Mouse (Mus musculus) liver, embryonic 11.5 days (tissue): Measurements from ENCODE around the gene Ptpdc1. TPM values are rescaled to one million over a fixed set of nuclear protein-coding genes. Genes with fewer than 3 reads are reported as not detected.

ENCODE experiments used
- ATAC-seq: fragments of 200-750 bp; cut with Nextera tagmentation; replicated peaks from 2 replicates; pipeline ENCODE4 v1.8.0; 2017; ENCODE audit warnings: moderate number of reproducible peaks, mild to moderate bottlenecking, moderate TSS enrichment, moderate library complexity; ENCODE audit not compliant: low FRiP score
- DNase-seq: peaks from one replicate; pipeline ENCODE4 v3.0.0-alpha.2; 2017; ENCODE audit warnings: low spot score
- H3K27ac ChIP-seq: fragments of 300-500 bp; sonication (generic); 2 replicates; pipeline ENCODE4 v1.5.1; 2014; ENCODE audit warnings: mild to moderate bottlenecking, low read depth, low read length, control low read depth
- H3K27me3 ChIP-seq: fragments of 300-500 bp; sonication (generic); replicated peaks from 2 replicates; pipeline ENCODE4 v1.6.1; 2014; ENCODE audit warnings: low read length, mixed read lengths; ENCODE audit not compliant: control insufficient read depth, insufficient read depth
- H3K36me3 ChIP-seq: fragments of 300-500 bp; sonication (generic); 2 replicates; pipeline ENCODE4 v1.6.1; 2014; ENCODE audit warnings: mild to moderate bottlenecking, low read length, moderate library complexity, mixed read lengths; ENCODE audit not compliant: control insufficient read depth, insufficient read depth
- H3K4me1 ChIP-seq: fragments of 300-500 bp; sonication (generic); replicated peaks from 2 replicates; pipeline ENCODE4 v1.6.1; 2014; ENCODE audit warnings: low read length, mixed read lengths; ENCODE audit not compliant: control insufficient read depth, insufficient read depth
- H3K4me2 ChIP-seq: fragments of 300-500 bp; sonication (generic); 2 replicates; pipeline ENCODE4 v1.6.1; 2014; ENCODE audit warnings: mild to moderate bottlenecking, control low read depth, moderate library complexity
- H3K4me3 ChIP-seq: fragments of 300-500 bp; sonication (generic); 2 replicates; pipeline ENCODE4 v1.5.1; 2014; ENCODE audit warnings: low read depth, low read length, control low read depth
- H3K9ac ChIP-seq: fragments of 300-500 bp; sonication (generic); 2 replicates; pipeline ENCODE4 v1.6.1; 2014; ENCODE audit warnings: low read depth, low read length, control low read depth
- H3K9me3 ChIP-seq: fragments of 300-500 bp; sonication (generic); 2 replicates; pipeline ENCODE4 v1.6.1; 2016; ENCODE audit warnings: low read length, inconsistent platforms, mixed read lengths; ENCODE audit not compliant: control insufficient read depth
- WGBS: fragments of 180-500 bp; shearing (Covaris S2); extraction: QIAGEN DNeasy Blood & Tissue Kit; methylation state at CpG from one replicate; pipeline ENCODE4 v1.1.7; 2014; 5-methylcytosine and 5-hydroxymethylcytosine counted together
- polyA plus RNA-seq: library from polyadenylated mRNA; unstranded; fragments of >200 nt; fragmentation: Nextera tagmentation; extraction: Ambion mirVana; gene quantifications from 2 replicates; pipeline ENCODE4 v1.2.1, GENCODE M21; 2014

Gene Ptpdc1
- polyA plus RNA-seq, 1 experiment from 2014 or later: 3.4 TPM

GRCm38 (mm10) chr13:48586496-48586895 is 39.0 kb downstream of the Ptpdc1 start:
- 86% methylated on average over 9 of the region's 9 CpGs for whole genome bisulfite sequencing
- no peak for DNase-seq

GRCm38 (mm10) chr13:48585786-48586185 is 39.7 kb downstream of the Ptpdc1 start:
- Histone ChIP-seq H3K27ac (no peak overlapping the region), H3K36me3 (no peaks in the 10 kb centered on the region), H3K9me3 (no peaks in the 10 kb centered on the region), H3K9ac (no peak overlapping the region), H3K4me2 (no peak overlapping the region), H3K27me3 (no peaks in the 10 kb centered on the region), H3K4me1 (no peaks in the 10 kb centered on the region), H3K4me3 (no peak overlapping the region)
- no peak for ATAC-seq
- 76% methylated on average over 7 of the region's 7 CpGs for WGBS
- no peak for DNase-seq

More at GRCm38 (mm10) chr13:48586496-48586895, 39.0 kb downstream of the Ptpdc1 start:
- H3K36me3 ChIP-seq: no peaks in the 10 kb centered on the region
- no peak overlapping the region for H3K27ac ChIP-seq
- no peaks in the 10 kb centered on the region for H3K4me1 ChIP-seq
- no peak for ATAC-seq
- H3K9ac ChIP-seq: no peak overlapping the region
- H3K9me3 ChIP-seq: no peaks in the 10 kb centered on the region
- no peak overlapping the region for H3K4me2 ChIP-seq
- no peaks in the 10 kb centered on the region for H3K27me3 ChIP-seq
- no peak overlapping the region for H3K4me3 ChIP-seq

DNA sequence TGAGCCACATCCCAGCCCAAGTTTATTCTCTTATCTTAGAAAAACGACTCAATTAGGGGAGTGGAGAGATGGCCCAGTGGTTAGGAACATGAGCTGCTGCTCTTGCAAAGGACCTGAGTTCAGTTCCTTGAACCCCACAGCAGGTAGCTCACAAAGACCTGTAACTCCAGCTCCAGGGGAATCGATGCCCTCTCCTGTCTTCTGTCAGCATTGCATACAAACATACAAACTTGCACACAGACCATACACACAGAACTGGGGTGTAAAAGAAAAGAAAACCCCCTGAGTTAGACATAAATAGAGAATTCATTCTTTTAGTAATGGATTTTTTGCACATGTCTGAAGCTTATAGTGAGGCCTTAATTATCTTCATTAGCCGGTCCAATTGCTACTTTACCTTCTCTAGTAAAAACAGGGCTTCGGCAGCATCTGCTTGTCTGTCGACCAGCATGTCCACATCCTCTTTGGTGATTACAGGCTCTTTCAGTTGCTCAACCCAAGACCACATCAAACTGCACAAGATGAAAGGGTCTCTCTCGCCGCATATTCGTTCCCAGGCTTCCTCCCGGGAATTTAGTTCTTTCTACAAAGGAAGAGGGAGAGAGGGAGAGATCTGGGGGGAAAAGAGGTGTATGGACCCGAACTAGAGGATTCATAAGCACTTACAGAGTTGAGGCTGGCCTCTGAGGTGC is 42.6 kb downstream of the Ptpdc1 start:
- Histone ChIP-seq H3K4me3 (no peak overlapping the region), H3K36me3 (no peaks in the 10 kb centered on the region), H3K9ac (no peak overlapping the region), H3K27me3 (no peaks in the 10 kb centered on the region), H3K27ac (no peak overlapping the region), H3K4me2 (no peak overlapping the region), H3K4me1 (no peaks in the 10 kb centered on the region), H3K9me3 (no peaks in the 10 kb centered on the region)
- 68% methylated on average over 10 of the region's 10 CpGs for WGBS
- ATAC-seq: no peak
- DNase-seq: no peak

GRCm38 (mm10) chr13:48578616-48579015 is 46.8 kb downstream of the Ptpdc1 start:
- Histone ChIP-seq H3K9ac (no peak overlapping the region), H3K9me3 (no peaks in the 10 kb centered on the region), H3K27me3 (no peaks in the 10 kb centered on the region), H3K4me1 (no peaks in the 10 kb centered on the region), H3K4me3 (no peak overlapping the region), H3K27ac (no peak overlapping the region), H3K36me3 (no peaks in the 10 kb centered on the region), H3K4me2 (no peak overlapping the region)
- ATAC-seq (no peak), DNase-seq (no peak)
- WGBS: 72% methylated on average over 4 of the region's 4 CpGs

DNA sequence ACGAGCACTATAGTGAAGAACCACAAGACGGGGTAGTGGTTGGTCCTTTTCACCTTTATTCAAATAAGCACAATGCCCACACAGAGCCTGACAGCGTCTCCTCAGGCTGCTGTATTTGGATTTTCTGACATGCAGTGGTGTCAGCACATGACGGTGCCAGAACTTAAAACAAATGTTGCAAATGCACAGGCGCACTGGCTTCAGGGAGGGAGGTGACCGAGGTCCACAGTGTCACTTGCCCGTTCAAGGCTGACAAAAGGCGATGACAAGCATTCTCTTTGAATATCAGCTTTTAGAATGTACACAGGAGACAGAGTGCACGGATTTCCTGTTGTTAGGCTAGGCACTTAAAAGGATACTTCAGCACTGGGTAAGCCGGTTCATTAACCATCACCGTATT is 47.6 kb downstream of the Ptpdc1 start:
- no peaks in the 10 kb centered on the region for H3K36me3 ChIP-seq
- no peak overlapping the region for H3K27ac ChIP-seq
- H3K4me3 ChIP-seq: no peak overlapping the region
- H3K4me1 ChIP-seq: peaks cover 3% of the 10 kb centered on the region; the same call in 1 of the 2 replicates
- no peak overlapping the region for H3K9ac ChIP-seq
- no peak for ATAC-seq
- DNase-seq: no peak
- WGBS: 71% methylated on average over 11 of the region's 11 CpGs
- no peaks in the 10 kb centered on the region for H3K27me3 ChIP-seq
- H3K9me3 ChIP-seq: no peaks in the 10 kb centered on the region
- H3K4me2 ChIP-seq: no peak overlapping the region

- H3K9me3 ChIP-seq: no peaks in the 10 kb centered on the region
- H3K9ac ChIP-seq: no peak overlapping the region
- DNase-seq (no peak), ATAC-seq (no peak)
- no peaks in the 10 kb centered on the region for H3K27me3 ChIP-seq
- no peak overlapping the region for H3K4me3 ChIP-seq
- H3K27ac ChIP-seq: no peak overlapping the region
- peaks cover 3% of the 10 kb centered on the region; the same call in 1 of the 2 replicates for H3K4me1 ChIP-seq
- WGBS: 79% methylated on average over 6 of the region's 6 CpGs
- H3K4me2 ChIP-seq: no peak overlapping the region
- no peaks in the 10 kb centered on the region for H3K36me3 ChIP-seq
Measured at GRCm38 (mm10) chr13:48577007-48577406, 48.5 kb downstream of the Ptpdc1 start.

- no peak overlapping the region for H3K27ac ChIP-seq
- no peaks in the 10 kb centered on the region for H3K9me3 ChIP-seq
- H3K9ac ChIP-seq: no peak overlapping the region
- no peaks in the 10 kb centered on the region for H3K27me3 ChIP-seq
- DNase-seq (no peak), ATAC-seq (no peak)
- peaks cover 3% of the 10 kb centered on the region; the same call in 1 of the 2 replicates for H3K4me1 ChIP-seq
- 68% methylated on average over 6 of the region's 6 CpGs for WGBS
- H3K4me2 ChIP-seq: no peak overlapping the region
- H3K36me3 ChIP-seq: no peaks in the 10 kb centered on the region
- H3K4me3 ChIP-seq: no peak overlapping the region
Measured at GRCm38 (mm10) chr13:48574718-48575117, 50.7 kb downstream of the Ptpdc1 start.

- H3K36me3 ChIP-seq: no peaks in the 10 kb centered on the region
- H3K4me1 ChIP-seq: peaks cover 3% of the 10 kb centered on the region; the same call in 1 of the 2 replicates
- ATAC-seq: no peak
- DNase-seq: no peak
- H3K4me3 ChIP-seq: no peak overlapping the region
- H3K4me2 ChIP-seq: 0 out of 2 replicates have a peak overlapping the region, but pooled peaks have one; percentile 12
- H3K9me3 ChIP-seq: no peaks in the 10 kb centered on the region
- no peaks in the 10 kb centered on the region for H3K27me3 ChIP-seq
- H3K27ac ChIP-seq: no peak overlapping the region
- 53% methylated on average over 19 of the region's 19 CpGs for WGBS
- no peak overlapping the region for H3K9ac ChIP-seq
Measured at GRCm38 (mm10) chr13:48573525-48574355, 51.7 kb downstream of the Ptpdc1 start.
